Mouse (Mus musculus) layer of hippocampus, adult 11-12 months (tissue): ENCODE measurements around the gene Sebox.

Experiments
- DNase-seq: peaks from one replicate; pipeline ENCODE4 v3.0.0; 2022; ENCODE audit warnings: low spot score

Sebox gene

DNA sequence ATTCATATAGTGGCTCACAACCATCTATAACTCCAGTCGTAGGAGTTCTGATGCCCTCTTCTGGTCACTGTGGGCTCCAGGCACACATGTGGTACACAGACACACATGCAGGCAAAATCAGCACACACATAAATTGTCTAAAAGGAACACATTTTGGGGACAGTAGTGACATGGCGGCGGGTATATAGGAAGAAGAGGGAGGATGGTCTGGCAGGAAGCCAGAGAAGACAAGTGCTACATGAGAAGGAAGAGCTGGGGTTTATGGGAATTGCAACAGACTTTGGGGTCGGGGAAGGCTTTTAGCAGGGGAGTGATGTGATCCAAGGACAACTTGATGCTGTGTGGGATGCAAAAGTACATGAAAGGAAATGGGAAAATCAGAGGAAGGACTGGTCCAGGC lies 31.3 kb downstream of the Sebox start:
- DNase-seq, result no peak

GRCm38 (mm10) chr11:78535376-78536079 lies 32.3 kb downstream of the Sebox start:
- DNase-seq, result no peak

DNA sequence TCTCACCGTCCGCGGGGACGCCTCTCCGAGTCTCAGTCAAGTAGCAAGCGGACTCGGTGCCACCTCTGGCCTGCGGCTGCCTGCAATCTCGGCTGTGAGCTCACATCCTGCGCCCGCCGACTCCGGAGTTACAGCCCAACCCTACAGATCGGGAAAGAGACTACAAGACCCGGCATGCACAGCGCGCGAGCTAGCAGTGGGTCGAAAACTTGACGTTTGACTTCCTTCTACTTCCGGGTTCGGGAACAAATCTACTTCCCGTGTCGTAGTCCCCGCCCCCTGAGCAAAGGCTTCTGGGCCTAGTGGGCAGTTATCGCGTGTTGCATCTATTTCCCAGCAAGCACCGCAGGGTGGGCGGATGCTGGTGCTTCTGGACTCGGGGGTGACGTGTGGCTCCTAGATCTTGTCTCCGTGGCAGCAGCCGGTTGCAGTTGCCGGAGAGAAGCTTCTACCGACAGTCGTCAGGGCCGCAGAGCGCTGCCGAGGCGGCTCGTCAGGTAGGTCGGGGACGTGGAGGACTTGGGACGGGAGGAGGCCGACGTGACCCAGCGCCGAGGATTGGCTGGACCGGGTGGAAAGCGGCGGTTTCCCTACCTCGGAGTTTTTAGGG lies 32.9 kb downstream of the Sebox start, which contains the start of the genes Tnfaip1 and Ift20:
Gene Tnfaip1 (minus strand): TSS at position 253 of the 610 bp plus-strand sequence.
Gene Ift20 (plus strand): TSS at position 282 of the 610 bp plus-strand sequence.
- DNase-seq, result peak; percentile 99

GRCm38 (mm10) chr11:78536690-78537084 lies 33.4 kb downstream of the Sebox start:
- DNase-seq, result no peak

DNA sequence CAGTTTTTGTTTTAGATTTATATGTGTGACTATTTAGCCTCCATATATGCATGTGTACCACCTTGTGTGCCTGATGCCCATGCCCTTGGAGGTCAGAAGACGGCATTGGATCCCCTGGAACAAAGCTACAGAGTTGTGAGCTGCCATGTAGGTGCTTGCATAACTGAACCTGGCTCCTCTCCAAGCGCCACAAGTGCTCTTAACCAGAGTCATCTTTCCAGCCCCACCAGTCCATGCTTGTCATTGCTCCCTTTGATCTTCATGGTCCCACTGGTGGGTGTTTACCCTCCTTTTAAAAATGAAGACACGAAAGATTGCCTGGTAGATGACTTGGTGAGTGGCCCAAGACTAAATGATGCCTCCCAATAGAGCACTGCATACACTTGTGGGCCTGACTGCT lies 37.1 kb downstream of the Sebox start:
- DNase-seq, result no peak

DNA sequence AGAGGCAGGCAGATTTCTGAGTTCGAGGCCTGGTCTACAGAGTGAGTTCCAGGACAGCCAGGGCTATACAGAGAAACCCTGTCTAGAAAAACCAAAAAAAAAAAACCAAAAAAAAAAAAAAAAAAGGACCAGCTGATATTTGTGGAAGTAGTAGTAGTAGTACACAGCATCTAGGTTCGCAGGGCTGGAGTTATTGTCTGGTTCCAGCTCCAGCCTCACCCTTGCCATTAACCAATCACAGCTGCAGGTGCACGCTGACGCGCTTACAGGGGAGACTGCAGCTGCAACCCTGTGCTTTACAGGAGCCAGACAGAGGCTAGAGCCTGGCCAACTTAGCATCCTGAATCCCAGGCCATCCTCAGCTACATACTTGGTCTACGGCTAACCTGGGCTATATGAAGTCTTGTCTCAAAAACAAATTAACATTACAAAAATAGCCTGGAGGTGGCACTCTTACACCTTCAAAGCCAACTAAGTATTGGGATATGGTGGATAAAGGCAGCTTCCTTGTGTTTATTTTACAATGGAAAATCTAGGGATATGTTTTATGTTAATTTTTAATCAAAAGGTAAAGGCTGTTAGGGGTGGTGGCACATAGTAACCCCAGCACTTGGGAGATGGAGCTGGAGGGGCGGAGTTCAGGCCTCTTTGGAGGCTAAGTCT lies 41.3 kb downstream of the Sebox start:
- DNase-seq, result no peak

DNA sequence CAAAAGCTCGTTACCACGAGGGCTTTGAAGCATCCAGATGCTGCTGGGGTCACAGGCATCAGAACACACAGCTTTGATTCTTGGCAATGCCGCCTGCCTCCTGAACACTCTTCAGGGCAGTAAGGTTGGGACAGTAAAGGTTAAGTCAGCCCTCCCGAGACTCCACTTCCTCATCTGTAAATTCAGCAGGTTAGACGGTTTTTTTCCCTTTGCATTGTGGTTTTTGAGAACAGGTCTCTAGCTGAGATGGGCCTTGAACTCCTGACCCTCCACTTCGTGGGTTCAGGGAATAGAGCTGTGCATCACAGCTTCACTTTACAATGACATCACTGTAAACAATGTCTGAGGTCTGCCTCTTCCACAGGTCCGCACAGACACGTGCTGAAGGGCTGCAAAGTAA lies 41.9 kb downstream of the Sebox start:
- DNase-seq, result no peak

DNA sequence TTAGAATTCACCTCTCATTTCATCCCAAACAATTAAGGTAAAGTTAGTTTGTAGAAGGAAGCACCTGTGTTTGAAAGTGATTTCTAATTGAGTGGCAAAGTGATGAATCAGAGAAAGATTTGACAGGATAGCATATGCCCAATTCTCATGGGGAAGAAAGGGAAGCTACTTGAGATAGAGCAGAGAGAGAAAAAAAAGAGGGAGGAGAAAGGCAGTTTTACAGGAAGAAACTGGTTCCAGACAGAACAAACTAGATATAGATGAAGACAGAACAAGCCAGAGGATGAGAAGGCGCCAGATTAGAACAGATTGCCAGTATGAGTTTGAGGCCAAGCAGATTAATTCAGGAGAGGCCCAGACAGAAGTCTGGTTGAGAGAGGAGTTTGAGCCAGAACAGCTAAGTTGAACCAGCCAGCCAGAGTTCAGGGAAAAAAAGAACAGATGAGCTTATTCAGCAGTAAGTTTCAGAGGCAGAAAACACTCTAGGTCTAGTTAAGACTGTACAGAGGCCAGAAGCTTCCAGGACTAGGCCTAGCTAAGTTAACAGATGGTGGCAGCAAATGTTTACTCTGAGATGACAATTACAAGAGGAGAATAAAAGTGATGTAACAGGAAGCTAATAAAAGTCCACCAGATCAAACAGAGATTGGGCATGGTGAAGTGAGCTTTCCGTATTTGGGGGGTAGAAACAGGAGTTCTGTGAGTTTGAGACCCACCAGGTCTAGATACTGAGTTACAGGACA lies 44.6 kb downstream of the Sebox start:
- no peak for DNase-seq

DNA sequence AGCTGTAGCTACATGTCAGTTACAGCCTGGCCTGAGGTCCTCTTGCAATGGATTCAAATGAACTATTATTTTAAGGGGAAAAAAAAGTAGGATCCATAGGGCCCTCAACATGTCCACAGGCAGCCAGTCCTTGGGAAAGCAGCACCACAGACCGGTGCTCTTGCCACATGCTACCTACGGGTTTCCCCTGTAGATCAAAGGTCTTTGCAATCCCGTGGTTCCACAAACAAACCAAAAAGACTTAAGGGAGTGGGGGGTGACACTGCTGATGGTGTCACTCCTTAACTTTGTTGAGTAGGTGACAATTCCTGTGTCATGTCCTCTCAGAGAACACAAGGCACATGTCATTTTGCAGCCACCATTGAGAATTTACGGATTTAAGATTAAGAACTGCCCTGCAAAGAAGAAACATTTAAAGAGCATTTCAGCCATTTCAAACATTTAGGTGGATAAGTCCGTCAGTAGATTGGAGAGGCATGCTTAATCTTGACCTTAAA lies 46.3 kb downstream of the Sebox start:
- no peak for DNase-seq

- DNase-seq, result peak; percentile 97
Observed at GRCm38 (mm10) chr11:78550168-78551058, 47.2 kb downstream of the Sebox start, which contains the start of gene Tmem97. Tmem97 (minus strand) TSS chr11:78550777.

DNA sequence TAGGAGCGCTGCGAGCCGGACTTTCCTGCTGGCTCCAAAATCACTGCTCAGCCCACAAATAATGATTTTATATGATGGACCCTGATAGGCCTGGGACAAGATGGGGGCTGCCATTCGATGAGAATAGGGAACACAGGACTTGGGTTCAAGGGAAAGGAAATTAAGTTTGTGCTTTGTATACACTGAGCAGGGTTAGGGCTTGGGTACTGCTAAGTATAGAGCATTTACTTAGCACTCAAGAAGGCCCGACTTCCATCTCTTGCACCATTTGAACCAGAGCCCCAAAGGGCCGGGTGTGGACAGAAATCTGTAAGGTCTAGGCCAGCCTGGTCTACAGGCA lies 47.8 kb downstream of the Sebox start:
- no peak for DNase-seq
